Mouse (Mus musculus): ENCODE measurements around the gene Stard13.

Stard13 gene

DNA sequence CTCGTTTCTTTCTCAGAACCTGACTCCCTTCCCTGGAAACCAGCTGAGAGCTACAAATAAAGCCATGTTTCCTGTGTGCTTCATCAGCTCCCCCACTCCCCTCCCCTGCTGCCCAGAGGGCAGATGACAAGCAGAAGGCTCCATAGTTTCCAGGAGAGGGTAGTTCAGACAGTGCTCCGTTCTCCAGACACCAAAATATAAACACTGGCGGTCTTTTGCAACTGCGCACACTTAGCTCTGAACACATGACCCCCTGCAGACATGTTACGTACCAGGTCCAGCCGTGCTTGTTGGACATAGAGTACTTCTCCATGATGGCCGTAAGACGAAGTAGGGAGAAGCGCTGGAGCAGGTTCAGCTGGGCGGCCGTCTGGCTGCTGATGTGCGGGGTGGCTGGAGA lies 173.2 kb downstream of the Stard13 start:
- no peak for DNase-seq (ENCODE audit: low read depth, low spot score)

DNA sequence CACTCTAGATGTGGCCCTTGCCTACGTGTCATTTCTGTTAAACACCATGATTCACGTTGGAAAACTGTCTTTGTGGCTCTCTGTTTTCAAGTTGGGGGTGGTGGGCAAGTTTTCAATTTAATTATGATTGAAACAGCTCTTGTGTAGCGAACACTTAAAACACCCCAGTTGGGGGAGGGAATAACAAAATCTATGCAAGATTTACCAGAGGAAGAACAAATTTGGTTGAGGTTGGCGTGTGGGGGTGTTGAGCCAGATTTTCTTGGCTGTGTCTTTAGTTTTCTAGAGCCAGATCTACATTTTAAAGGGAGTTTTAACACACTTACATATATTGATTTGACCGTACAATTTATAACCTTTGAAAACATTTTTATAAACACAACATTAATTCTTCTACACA lies 173.9 kb downstream of the Stard13 start:
- DNase-seq (ENCODE audit: low read depth, low spot score): no peak

DNA sequence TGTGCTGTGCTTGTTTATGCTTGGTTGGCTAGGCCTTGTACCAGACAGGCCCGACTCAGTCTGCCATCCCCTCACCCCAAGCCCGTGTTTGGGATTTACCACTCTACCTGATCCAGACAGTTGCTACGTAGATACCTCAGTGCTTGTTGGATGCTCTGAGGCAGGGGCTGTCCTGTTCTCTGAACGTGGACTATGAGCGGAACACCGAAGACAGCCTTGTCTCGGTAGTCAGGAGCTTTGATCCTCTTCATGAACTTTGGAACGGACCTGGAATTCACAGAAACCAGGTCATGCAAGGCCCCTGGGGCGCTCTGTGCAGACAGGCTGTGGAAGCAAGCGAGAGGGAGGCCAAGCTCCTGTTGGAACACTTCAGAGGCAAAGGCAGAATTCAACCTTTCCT lies 174.3 kb downstream of the Stard13 start:
- no peak for DNase-seq (ENCODE audit: low read depth, low spot score)

DNA sequence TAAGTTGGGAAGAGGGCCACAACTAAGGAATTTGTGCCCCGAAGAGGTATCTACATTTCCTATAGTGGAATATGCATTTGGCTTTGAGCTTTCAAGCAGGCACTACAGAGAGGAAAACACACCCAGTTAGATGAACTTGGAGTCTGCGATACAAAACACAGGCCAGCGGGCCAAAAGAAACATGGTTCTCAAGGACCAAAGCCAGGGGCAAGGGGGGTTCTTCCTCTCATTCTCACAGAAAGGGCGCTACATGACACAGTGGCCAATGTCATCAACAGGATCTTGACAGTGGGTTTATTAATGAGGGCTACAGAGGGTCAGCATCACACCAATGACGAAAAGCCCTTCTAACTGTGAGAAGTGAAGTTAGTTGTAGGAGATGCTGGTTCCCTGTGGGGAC lies 175.9 kb downstream of the Stard13 start:
- no peak for DNase-seq (ENCODE audit: low read depth, low spot score)

DNA sequence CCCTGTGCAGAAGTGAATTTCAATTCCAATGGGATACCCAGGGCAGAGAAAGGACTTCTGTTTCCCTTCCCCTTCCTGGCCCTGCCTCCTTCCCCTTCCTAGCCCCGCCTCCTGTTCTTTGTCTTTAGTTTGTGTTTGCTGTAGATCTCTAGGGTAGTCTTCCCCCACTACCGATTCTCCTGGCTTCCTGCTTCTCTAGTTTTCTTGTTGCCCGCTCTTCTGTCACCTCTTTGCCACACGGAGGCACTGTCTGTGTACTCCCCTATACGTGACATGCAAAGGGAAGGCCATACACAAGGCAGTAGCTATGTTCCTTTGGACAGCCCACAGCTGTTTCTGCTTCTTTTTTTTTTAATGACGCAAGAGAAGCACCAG lies 176.7 kb downstream of the Stard13 start:
- DNase-seq (ENCODE audit: low read depth, low spot score): no peak

DNA sequence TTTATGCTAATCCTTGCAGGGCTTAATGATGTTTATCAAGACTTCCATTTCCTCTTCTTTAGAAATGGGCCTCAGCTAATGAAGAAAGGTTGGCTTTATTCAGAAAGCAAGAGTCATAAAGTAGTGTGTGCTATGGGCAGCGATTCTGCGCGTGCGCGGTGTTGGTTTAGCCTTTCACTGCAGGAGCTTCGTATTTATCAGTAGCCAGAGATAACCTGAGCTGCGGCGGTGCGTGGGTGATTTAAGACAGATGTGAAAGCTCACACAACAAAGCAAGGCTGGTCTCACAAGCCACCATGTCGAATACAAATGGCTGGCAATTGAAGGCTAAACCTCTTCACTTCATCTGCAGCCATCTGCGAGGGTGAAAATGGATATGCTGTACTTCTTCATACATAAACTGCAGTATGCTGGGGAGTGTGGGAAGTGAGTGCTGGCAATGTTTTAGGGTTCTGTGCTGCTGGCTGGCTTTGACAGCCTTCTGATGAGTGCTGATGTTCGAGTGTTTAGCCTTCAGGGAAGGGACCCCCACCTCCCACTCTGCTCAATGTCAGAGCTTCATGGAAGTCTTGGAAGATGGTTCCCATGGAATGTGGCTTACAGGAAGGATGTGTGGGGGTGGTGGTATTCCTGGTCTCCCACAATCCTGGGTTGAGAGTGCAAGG lies 177.2 kb downstream of the Stard13 start:
- DNase-seq (ENCODE audit: low read depth, low spot score): no peak

DNA sequence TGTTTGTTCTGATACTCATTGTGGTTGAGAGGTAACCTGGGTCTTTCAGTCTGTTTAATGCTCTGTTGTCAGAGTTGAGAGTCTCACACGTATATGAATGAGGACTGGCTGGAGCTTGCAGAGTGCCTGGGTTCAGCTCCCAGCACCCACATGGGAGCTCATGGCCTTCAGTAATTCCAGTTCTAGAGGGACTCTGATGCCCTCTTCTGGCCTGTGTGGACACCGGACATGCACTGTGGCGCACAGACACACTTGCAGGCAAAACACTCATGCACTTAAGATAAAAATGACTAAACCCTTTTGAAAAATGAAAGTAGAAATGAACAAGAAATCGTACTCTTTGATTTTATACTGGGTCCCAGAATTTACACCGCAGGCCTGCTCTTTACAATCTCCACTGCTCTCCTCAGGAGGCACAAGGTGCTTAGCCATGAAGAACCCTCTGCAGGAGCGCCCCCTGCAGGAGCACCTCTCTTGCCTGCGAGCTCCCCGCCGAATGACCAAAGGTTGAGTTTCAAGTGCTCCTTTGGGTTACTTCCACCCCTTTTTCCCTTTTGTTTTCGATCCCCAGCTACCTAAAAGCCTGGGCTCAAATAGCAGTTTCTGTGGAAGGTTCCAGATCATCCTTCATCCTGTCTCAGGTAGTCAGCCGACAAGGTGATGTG lies 178.1 kb downstream of the Stard13 start:
- DNase-seq (ENCODE audit: low read depth, low spot score): no peak

DNA sequence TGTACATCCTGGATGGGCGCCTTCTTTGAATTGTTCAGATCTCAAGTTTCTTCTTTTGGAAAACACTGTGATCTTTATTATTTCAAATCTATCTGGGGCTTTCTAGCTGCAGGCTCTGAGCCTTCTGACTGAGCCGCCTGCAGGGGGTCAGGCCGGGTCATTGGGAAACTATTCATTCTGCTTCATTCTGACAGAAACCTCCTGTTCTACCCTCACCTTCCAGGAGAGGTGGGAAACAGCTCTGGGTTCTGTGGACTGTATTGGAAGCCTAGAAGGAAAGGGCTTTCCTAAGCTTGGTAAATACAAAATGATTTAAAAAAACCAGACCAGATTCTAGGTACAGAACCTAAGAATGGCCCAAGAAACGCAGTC lies 178.9 kb downstream of the Stard13 start:
- DNase-seq (ENCODE audit: low read depth, low spot score): no peak

DNA sequence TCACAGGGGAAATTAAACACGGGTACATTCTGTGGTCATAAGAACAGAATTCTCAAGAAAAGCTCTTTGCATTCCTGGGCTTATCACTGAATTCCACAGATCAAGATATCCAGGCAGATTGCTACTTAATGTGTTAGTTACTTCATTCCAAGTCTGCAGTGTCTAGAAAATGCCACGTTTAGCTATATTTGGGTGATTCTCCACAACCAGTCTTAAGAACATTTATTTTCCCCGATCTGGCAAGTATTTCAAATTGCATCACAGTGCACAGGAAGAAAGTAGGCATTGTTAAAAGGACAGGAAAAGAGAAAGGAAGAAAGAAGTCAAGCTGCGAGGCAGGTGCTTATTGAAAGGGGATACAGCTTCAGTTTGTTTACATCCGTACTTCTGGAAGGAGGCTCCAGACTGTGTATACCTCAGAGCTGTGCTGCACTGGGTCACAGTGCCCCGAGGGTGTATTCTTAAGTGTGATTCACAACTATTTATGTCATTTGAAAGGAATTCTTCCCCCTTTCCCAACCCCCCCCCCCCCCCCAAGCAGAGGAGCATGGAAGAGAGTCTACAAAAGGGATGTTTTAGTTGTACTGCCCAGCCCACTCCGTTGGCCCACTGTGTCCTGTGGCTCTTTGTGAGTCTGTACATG lies 179.4 kb downstream of the Stard13 start:
- no peak for DNase-seq (ENCODE audit: low read depth, low spot score)

DNA sequence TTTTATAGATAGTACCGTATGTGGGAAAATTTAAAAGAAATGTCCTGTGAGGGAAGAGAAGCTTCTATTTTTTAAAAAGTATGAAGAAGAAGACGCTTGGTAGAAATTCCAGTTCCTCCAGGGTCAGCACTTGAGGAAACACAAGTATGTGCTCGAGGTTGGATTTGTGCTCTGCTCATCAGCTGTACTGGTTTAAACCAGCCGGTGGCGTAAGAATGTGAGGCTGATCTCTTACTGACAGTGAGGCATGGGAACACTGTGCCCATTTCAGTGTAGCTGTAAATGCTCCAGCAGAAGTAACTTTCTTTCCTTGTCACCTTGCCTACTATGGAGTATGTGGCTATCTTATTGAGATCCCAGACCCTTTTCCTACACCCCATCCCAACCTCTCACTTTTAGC lies 180.4 kb downstream of the Stard13 start:
- DNase-seq (ENCODE audit: low read depth, low spot score): no peak

DNA sequence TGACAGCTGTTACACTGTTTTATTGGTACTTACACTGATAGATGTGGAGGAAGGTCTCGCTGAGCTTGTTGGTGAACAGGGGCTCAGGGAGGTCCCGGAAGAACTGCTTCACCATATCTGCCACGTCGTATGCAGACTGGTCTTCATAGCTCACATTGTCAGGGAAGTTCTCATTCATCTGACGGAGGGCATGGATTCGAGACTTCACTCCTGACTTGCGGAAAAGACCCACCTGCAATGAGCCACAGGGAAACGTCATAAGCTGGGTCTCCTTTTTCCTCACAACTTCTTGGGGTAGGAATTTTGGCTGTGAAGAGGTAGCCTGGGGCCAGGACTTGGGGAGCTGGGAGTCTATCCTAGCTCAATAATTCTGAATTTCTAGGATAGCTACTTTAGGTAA lies 181.3 kb downstream of the Stard13 start:
- no peak for DNase-seq (ENCODE audit: low read depth, low spot score)

DNA sequence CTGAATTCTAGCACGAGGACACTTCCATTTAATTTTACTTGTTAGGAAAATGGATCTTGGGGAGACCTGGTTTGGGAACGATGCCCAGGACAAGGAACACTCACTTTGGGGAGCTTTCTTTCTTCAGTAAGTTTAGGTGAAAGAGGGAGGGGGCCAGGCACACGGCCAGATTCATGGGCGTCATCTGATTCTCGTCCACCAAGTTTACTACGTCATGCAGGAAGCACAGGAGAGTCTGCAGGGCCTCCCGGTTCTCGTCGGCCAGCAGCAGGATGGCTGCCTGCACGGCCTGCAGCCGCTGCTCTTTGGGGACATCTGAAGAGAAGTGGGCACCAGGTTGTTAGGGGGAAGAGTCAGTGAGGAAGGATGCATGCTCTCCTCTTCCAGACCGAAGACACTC lies 186.1 kb downstream of the Stard13 start:
- DNase-seq (ENCODE audit: low read depth, low spot score): no peak

DNA sequence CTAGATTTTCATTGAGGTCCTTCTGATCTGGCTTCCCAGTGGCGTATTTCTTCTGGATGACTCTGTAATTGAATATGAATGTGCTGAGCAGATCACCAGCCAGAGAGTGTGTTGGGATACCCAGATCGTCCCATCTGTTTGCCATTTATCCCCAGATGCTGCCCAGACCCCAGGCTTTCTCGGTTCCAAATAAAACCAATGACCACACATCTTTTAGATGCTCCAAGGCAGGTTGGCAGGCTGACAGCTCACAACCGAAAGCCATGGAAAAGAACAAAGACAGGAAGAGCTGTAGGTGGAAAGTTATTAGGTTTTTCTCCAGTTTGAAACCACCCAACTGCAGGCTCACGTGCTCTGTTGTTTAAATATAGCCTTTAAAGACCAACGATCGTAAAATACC lies 186.7 kb downstream of the Stard13 start:
- DNase-seq (ENCODE audit: low read depth, low spot score): no peak

DNA sequence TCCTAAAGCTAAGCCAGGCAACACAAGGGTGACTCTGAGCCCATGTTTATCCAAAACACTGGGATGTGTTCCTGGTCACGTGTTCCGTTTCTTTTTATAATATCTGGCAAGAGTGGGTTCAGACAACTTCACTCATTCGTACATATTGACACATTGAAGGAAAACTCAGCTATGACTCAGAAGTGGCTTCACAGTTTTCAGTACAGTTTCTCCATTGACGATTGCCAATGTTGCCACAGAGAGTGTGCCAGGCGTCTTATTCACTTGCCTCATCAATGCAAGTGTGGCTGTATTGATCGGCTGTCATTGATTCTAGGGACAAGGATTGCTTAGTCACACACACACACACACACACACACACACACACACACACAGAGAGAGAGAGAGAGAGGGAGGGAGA lies 187.5 kb downstream of the Stard13 start:
- no peak for DNase-seq (ENCODE audit: low read depth, low spot score)

DNA sequence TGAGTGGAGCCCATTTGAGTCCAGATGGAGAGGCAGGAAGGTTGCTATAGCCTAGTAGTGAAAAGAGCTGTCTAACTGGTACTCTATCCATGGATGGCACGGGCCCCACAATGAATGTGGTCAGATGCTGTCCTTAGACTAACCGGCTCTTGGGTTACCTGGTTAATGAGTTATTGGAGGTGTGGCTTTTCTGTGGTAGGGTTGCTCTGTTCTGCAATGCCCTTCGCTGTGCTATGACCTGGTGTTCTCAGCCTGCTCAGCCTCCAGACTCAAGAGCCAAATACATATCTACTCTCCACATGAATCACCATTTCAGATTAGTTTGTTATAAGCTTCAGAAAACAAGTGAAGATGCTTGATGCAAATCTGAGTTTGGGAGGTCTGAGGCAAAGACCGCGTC lies 190.7 kb downstream of the Stard13 start:
- DNase-seq (ENCODE audit: low read depth, low spot score): no peak

DNA sequence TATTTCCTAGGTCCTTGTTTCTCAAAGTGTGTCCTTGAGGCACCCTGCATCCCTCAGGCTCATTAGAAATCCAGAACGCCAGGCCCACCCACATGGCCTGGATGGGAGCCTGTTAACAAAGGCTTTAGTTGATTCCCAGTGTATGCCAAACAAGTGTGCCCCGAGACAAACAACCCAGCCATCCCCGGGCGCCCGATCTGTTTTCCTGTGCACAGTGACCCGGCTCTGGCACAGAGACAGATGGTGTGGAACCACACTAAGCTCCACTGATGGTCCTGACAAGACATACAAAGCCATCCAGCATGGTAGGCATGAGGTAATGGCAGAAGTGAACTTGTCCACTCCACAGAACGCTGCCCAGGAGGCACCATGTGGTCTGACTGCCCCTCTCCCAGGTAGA lies 195.8 kb downstream of the Stard13 start:
- no peak for DNase-seq (ENCODE audit: low read depth, low spot score)

DNA sequence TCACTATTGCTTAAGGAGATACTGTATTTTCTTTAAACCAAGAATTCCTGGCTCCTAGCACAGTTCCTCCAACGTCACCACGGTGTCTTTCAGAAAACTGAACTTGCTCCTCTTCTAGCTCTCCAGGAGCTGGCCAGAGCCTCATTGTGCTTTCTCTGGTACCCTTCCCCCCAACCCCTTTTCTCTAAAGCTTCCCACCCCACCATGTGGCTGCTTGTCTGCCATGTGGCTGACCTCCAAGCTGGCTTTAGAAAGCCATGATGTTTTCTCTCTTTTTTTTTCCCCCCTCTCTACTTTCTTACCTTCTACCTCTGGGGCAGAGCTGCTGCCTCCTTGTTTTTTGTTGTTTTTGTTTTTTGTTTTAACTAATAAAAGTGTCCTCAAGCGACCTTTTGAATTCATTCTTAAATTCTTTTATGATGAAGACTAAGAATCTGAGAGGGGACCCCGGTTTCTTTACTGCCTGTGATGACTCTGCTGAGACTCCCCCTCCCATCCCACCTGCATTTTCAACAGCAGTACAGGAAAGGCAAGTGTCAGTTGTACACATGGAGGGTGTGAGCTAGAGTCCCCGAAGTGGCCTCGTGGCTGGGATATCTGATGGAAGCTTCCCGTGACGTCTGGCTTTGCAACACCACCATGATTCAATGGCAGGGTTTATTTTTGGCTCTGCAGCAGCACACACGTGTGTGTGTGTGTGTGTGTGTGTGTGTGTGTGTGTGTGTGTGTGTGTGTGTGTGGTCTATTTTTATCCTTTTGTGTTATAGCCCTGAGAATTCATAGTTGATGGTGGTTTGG lies 198.7 kb downstream of the Stard13 start:
- no peak for DNase-seq (ENCODE audit: low read depth, low spot score)

DNA sequence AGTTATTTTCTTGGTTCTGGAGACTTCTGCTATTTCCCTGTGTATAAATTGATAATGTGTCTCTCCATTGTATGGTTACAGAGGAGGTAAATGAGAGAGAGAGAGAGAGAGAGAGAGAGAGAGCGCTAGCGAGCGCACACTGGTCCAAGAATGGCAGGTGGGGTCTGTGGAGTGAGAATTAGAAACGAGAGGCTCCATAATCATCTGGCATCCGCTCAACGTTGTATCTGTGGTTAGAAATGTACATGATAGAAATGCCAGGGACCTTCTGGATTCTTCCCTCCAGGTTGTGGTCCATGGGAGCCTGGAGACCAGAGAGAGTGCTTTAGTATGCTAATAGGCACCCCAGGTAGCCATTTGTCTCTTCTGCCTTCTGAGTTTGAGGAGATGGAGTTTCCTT lies 204.7 kb downstream of the Stard13 start:
- no peak for DNase-seq (ENCODE audit: low read depth, low spot score)

DNA sequence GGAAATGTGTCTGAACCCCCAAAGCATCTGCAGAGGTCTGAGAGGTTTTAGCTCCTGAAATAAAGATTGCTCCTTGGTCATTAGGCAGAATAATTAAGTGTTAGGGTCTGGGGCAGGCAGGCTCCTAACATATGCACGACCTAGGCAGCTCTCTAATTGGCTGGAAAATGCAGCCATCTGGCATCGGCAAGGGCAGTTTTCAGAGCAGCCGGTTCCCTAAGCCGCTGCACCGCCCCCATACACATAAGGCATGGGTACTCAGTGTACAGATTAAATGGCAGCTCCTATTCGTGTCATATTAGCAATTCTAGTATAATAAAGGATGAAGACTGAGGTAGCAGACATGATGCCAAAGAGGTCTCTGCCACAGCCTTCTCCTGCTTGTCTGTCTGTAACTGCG lies 206.5 kb downstream of the Stard13 start:
- peak; percentile 25 for DNase-seq (ENCODE audit: low read depth, low spot score)

DNA sequence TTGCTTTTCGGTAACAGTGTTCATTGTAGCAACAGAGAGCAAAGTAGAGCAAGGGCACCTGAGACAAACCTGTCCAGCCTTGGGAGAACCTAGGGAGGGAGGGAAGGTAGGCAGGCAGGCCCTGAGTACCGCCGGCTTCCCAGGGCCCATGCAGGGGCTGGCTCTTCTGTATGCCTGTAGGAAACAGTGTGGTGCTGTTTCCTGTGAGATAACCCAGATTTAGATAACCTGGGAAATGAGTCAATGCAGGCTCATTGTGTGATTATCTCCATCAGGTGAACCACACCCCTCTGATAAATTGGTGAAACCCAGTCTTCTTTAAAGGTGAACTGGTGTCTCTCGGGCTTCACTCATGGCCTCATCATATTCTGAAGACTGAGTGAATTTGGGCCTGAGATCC lies 207.6 kb downstream of the Stard13 start:
- DNase-seq (ENCODE audit: low read depth, low spot score): no peak

DNA sequence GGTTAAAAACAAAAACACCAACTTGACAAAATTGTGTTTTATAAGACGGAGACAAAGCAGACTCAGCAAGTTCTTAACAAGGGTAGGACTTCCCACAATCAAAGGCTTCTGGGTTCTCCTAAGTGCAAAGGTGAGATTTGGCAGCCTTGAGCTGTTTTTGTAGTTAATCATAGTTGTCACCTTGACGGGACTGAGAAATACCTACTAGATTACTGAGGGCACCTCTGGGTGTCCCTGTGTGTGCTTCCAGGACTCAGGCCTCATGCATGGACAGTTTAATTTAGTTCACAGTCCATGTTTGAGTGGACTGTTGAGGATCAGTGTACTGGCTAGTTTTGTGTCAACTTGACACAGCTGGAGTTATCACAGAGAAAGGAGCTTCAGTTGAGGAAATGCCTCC lies 209.2 kb downstream of the Stard13 start:
- DNase-seq (ENCODE audit: low read depth, low spot score): no peak

DNA sequence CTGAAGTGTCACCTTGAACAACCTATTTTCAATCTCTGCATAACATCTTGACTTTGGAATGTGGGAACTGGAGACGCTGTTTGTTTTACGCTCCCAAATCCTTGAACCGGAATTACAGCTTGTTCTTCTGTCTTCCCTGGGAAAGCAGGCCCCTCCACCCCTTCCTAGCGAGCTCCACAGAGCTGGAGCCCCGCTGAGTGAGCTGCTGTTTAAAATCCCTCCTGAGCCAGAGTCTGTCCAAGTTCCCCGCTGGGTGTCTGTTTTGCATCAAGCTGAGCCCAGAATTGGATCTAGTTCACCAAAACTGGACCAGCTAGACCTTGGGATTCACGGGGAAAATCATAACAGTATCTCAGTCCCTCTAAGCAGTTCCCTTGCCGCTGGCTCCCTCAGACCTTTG lies 210.2 kb downstream of the Stard13 start:
- no peak for DNase-seq (ENCODE audit: low read depth, low spot score)

DNA sequence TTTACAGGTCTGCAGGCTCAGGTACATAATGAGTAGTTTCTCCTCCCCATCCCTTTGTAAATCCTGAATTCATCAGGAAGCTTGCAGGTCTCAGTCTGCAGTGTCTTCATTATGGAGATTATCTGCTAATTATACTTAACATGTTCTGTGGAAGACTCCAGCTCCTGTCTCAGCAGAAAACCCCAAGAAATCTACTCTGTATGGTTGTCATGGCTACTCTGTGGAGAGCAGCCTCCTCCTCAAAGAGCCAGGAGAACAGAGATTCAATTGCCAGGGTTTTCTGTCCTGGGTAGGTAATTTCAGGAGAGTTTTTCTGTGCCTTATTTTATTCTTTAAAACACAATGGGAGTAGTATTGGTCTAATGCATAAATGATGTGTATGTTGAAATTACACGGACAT lies 210.7 kb downstream of the Stard13 start:
- no peak for DNase-seq (ENCODE audit: low read depth, low spot score)
